Mouse (Mus musculus): ENCODE results near the gene Lamb3.

Lamb3 gene

GRCm38 (mm10) chr1:193343853-193344252 is 136.4 kb downstream of the Lamb3 start:
- no peak for DNase-seq (ENCODE audit: low spot score)

GRCm38 (mm10) chr1:193344976-193345375 is 137.5 kb downstream of the Lamb3 start:
- DNase-seq (ENCODE audit: low spot score): no peak

GRCm38 (mm10) chr1:193346908-193347307 is 139.4 kb downstream of the Lamb3 start:
- no peak for DNase-seq (ENCODE audit: low spot score)

GRCm38 (mm10) chr1:193348261-193348962 is 140.9 kb downstream of the Lamb3 start:
- DNase-seq (ENCODE audit: low spot score): no peak

- peak; percentile 48 for DNase-seq (ENCODE audit: low spot score)
These were observed 142.4 kb downstream of the Lamb3 start for GRCm38 (mm10) chr1:193349702-193350545.

- DNase-seq (ENCODE audit: low spot score): no peak
These were observed 143.0 kb downstream of the Lamb3 start for GRCm38 (mm10) chr1:193350546-193350801.

- no peak for DNase-seq (ENCODE audit: low spot score)
These were observed 144.1 kb downstream of the Lamb3 start for GRCm38 (mm10) chr1:193351583-193351982.

GRCm38 (mm10) chr1:193359199-193359598 is 151.7 kb downstream of the Lamb3 start:
- DNase-seq (ENCODE audit: low spot score): no peak

GRCm38 (mm10) chr1:193361181-193361580 is 153.7 kb downstream of the Lamb3 start:
- DNase-seq (ENCODE audit: low spot score): no peak

- no peak for DNase-seq (ENCODE audit: low spot score)
These were observed 154.6 kb downstream of the Lamb3 start for GRCm38 (mm10) chr1:193362078-193362477.

GRCm38 (mm10) chr1:193363801-193364231 is 156.3 kb downstream of the Lamb3 start:
- DNase-seq (ENCODE audit: low spot score): peak; percentile 54

- no peak for DNase-seq (ENCODE audit: low spot score)
These were observed 160.6 kb downstream of the Lamb3 start for GRCm38 (mm10) chr1:193368055-193368454.

GRCm38 (mm10) chr1:193369091-193369490 is 161.6 kb downstream of the Lamb3 start:
- no peak for DNase-seq (ENCODE audit: low spot score)

GRCm38 (mm10) chr1:193370096-193370495 is 162.6 kb downstream of the Lamb3 start, which contains the start of gene Camk1g:
Camk1g (minus strand) TSS chr1:193370298.
- no peak for DNase-seq (ENCODE audit: low spot score)

- no peak for DNase-seq (ENCODE audit: low spot score)
These were observed 166.5 kb downstream of the Lamb3 start for GRCm38 (mm10) chr1:193373906-193374413.

- DNase-seq (ENCODE audit: low spot score): peak; percentile 46
These were observed 169.1 kb downstream of the Lamb3 start for GRCm38 (mm10) chr1:193376478-193377134.

GRCm38 (mm10) chr1:193379634-193380033 is 172.1 kb downstream of the Lamb3 start:
- no peak for DNase-seq (ENCODE audit: low spot score)

- no peak for DNase-seq (ENCODE audit: low spot score)
These were observed 173.4 kb downstream of the Lamb3 start for GRCm38 (mm10) chr1:193380877-193381276.

GRCm38 (mm10) chr1:193381597-193382404 is 174.3 kb downstream of the Lamb3 start:
- DNase-seq (ENCODE audit: low spot score): no peak

GRCm38 (mm10) chr1:193382435-193382834 is 174.9 kb downstream of the Lamb3 start:
- DNase-seq (ENCODE audit: low spot score): no peak

GRCm38 (mm10) chr1:193382841-193383462 is 175.5 kb downstream of the Lamb3 start:
- peak; percentile 15 for DNase-seq (ENCODE audit: low spot score)
